Mouse (Mus musculus): ENCODE data around the gene Pxylp1. TPM values are rescaled to one million over a fixed set of nuclear protein-coding genes. Genes with fewer than 3 reads are reported as not detected.
A peak's percentile ranks its signal among the peaks of the same experiment; 100 is the strongest.

The Pxylp1 gene
- total RNA-seq, 1 experiment from 2014 or later: 2.6 TPM

GRCm38 (mm10) chr9:96866196-96866595, 26.3 kb downstream of the Pxylp1 start:
- no peak for ATAC-seq (ENCODE audit: extremely low read depth, insufficient number of reproducible peaks, low FRiP score, poor library complexity, severe bottlenecking)

- ATAC-seq (ENCODE audit: extremely low read depth, insufficient number of reproducible peaks, low FRiP score, poor library complexity, severe bottlenecking): no peak
Observed at GRCm38 (mm10) chr9:96865473-96866050, 26.9 kb downstream of the Pxylp1 start.

- ATAC-seq (ENCODE audit: extremely low read depth, insufficient number of reproducible peaks, low FRiP score, poor library complexity, severe bottlenecking): no peak
Observed at GRCm38 (mm10) chr9:96863539-96863938, 28.9 kb downstream of the Pxylp1 start.

GRCm38 (mm10) chr9:96862836-96863235, 29.6 kb downstream of the Pxylp1 start:
- ATAC-seq (ENCODE audit: extremely low read depth, insufficient number of reproducible peaks, low FRiP score, poor library complexity, severe bottlenecking): no peak

- ATAC-seq (ENCODE audit: extremely low read depth, insufficient number of reproducible peaks, low FRiP score, poor library complexity, severe bottlenecking): no peak
Observed at GRCm38 (mm10) chr9:96861092-96861487, 31.4 kb downstream of the Pxylp1 start.

- ATAC-seq (ENCODE audit: extremely low read depth, insufficient number of reproducible peaks, low FRiP score, poor library complexity, severe bottlenecking): no peak
Observed at GRCm38 (mm10) chr9:96860380-96861091, 31.9 kb downstream of the Pxylp1 start.

GRCm38 (mm10) chr9:96859027-96859426, 33.4 kb downstream of the Pxylp1 start:
- no peak for ATAC-seq (ENCODE audit: extremely low read depth, insufficient number of reproducible peaks, low FRiP score, poor library complexity, severe bottlenecking)

GRCm38 (mm10) chr9:96857838-96858237, 34.6 kb downstream of the Pxylp1 start:
- no peak for ATAC-seq (ENCODE audit: extremely low read depth, insufficient number of reproducible peaks, low FRiP score, poor library complexity, severe bottlenecking)

- ATAC-seq (ENCODE audit: extremely low read depth, insufficient number of reproducible peaks, low FRiP score, poor library complexity, severe bottlenecking): no peak
Observed at GRCm38 (mm10) chr9:96853300-96854186, 38.9 kb downstream of the Pxylp1 start.

GRCm38 (mm10) chr9:96851634-96852033, 40.8 kb downstream of the Pxylp1 start:
- no peak for ATAC-seq (ENCODE audit: extremely low read depth, insufficient number of reproducible peaks, low FRiP score, poor library complexity, severe bottlenecking)

- no peak for ATAC-seq (ENCODE audit: extremely low read depth, insufficient number of reproducible peaks, low FRiP score, poor library complexity, severe bottlenecking)
Observed at GRCm38 (mm10) chr9:96851036-96851435, 41.4 kb downstream of the Pxylp1 start.

- no peak for ATAC-seq (ENCODE audit: extremely low read depth, insufficient number of reproducible peaks, low FRiP score, poor library complexity, severe bottlenecking)
Observed at GRCm38 (mm10) chr9:96849012-96849411, 43.5 kb downstream of the Pxylp1 start.

GRCm38 (mm10) chr9:96846361-96846760, 46.1 kb downstream of the Pxylp1 start:
- ATAC-seq (ENCODE audit: extremely low read depth, insufficient number of reproducible peaks, low FRiP score, poor library complexity, severe bottlenecking): no peak

- ATAC-seq (ENCODE audit: extremely low read depth, insufficient number of reproducible peaks, low FRiP score, poor library complexity, severe bottlenecking): no peak
Observed at GRCm38 (mm10) chr9:96844798-96845209, 47.7 kb downstream of the Pxylp1 start.

GRCm38 (mm10) chr9:96839376-96839775, 53.1 kb downstream of the Pxylp1 start:
- ATAC-seq (ENCODE audit: extremely low read depth, insufficient number of reproducible peaks, low FRiP score, poor library complexity, severe bottlenecking): no peak

GRCm38 (mm10) chr9:96838864-96839263, 53.6 kb downstream of the Pxylp1 start:
- peak; percentile 75 for ATAC-seq (ENCODE audit: extremely low read depth, insufficient number of reproducible peaks, low FRiP score, poor library complexity, severe bottlenecking)

GRCm38 (mm10) chr9:96837781-96838420, 54.6 kb downstream of the Pxylp1 start:
- ATAC-seq (ENCODE audit: extremely low read depth, insufficient number of reproducible peaks, low FRiP score, poor library complexity, severe bottlenecking): no peak

- ATAC-seq (ENCODE audit: extremely low read depth, insufficient number of reproducible peaks, low FRiP score, poor library complexity, severe bottlenecking): no peak
Observed at GRCm38 (mm10) chr9:96836984-96837383, 55.5 kb downstream of the Pxylp1 start.

GRCm38 (mm10) chr9:96835374-96835921, 57.0 kb downstream of the Pxylp1 start:
- no peak for ATAC-seq (ENCODE audit: extremely low read depth, insufficient number of reproducible peaks, low FRiP score, poor library complexity, severe bottlenecking)
